Mouse (Mus musculus) retina, postnatal 7 days (tissue): ENCODE data around the gene Olfr1240.

Experiments used
- DNase-seq: peaks from one replicate; pipeline ENCODE4 v3.0.0-alpha.2; 2012; ENCODE audit warnings: low read depth, low spot score

Gene Olfr1240

GRCm38 (mm10) chr2:89442900-89443299 lies at the start of gene Olfr1240:
Olfr1240 (minus strand) TSS chr2:89443000.
- no peak for DNase-seq

- DNase-seq = no peak
Observed at GRCm38 (mm10) chr2:89487026-89487425, 44.2 kb upstream of the Olfr1240 start, which contains the start of gene Olfr1241. Olfr1241 (minus strand) TSS chr2:89487126.

DNA sequence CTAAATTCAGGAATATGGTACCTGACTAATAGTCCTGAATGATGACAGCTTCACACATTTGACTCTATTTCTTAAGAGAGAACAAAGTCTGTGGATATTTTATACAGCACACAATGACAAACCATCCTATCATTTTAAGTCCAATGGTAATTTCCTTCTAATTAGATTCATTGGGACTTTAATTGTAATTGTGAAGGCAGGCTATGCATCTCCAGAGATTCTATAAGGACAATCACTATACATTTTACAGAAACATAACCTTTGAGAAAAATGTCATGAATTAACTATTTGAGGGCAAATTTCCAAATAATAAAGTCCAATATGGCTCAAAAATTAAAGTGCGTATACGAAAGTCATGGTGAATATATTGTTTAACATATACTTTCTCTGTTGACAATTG lies 22.5 kb downstream of the Olfr1240 start, which contains the start of gene Olfr1239:
Gene Olfr1239, minus strand, starts transcription at position 101 of the 400 bp plus-strand sequence.
- DNase-seq = no peak

DNA sequence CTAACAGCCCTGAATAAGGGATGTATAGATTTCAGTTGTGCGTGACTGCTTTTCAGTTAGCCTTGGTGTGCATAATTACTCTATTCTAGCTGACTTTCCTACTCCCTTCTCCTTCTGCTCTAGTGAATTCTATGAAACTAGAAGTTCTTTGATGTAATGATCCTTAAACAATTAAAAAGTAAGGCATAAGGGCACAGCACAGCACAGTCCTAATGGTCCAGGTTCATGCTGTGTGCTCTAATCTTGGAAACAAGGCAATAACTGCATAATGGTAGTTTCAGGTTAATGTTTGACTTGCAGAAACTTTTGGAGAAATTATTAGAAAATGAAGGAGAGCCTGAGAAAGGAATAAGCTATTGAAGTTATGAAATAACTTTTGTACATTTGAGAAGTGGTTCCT lies 28.2 kb downstream of the Olfr1240 start:
- no peak for DNase-seq

DNA sequence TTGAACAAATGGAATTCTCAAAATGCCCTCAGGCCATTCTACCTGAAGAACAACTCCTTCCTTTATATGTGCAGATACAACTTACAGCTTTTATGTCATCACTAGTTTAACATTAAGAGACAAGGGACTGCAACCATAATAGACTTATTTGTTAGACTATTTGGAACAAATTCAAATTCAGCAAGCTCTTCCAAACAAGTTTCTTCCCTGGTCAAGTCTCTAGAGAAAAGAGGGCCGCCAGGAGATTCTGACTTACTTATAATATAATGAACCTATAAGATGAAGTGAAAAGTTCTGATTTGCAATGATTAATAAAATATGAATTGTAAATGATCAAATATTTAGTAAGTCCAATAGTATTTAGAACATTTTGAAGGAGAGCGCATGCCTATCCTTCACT lies 33.2 kb downstream of the Olfr1240 start, which contains the start of gene Olfr1238:
Gene Olfr1238, minus strand, starts transcription at position 101 of the 400 bp plus-strand sequence.
- DNase-seq = no peak

GRCm38 (mm10) chr2:89400882-89401281 lies 41.9 kb downstream of the Olfr1240 start:
- DNase-seq = no peak
